Mouse (Mus musculus) skeletal muscle tissue, adult 2 months (tissue): ENCODE measurements at regions not wholly inside any gene's neighbourhood (a gene's known extent, or its start where the extent isn't known, plus 50 kb on each side); places are given as distances from the start of the nearest gene placed in this dataset.

Source experiments
- DNase-seq: peaks from one replicate; pipeline ENCODE4 v3.0.0-alpha.2; 2012; ENCODE audit warnings: low read depth, low spot score

DNA sequence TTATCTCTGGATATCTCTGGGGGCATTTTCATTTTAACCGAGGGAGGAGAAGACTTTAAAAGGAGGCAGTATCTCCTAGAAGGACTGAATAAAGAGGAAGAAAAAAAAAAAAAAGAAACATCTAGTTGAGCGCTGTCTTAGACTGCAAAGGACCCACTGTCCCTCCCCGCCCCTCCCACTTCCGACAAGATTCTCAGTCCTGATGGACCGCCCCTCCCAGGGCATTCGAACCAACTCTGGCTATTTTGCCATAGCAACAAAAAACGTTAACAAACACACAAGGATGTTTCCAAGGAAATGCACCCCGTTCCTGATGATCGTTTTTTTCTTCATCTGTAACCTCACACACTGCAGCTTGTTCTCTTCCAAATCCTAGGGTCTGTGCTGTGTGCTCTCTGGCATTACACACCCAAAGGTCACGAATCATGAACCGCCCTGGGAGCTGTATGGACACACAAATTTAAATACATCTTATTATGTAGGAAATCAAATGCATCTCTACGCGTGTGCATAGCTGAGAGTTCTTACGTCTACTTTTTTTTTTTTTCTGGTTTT lies 75.8 kb downstream of the Rnd3 start:
- peak; percentile 6 for DNase-seq

DNA sequence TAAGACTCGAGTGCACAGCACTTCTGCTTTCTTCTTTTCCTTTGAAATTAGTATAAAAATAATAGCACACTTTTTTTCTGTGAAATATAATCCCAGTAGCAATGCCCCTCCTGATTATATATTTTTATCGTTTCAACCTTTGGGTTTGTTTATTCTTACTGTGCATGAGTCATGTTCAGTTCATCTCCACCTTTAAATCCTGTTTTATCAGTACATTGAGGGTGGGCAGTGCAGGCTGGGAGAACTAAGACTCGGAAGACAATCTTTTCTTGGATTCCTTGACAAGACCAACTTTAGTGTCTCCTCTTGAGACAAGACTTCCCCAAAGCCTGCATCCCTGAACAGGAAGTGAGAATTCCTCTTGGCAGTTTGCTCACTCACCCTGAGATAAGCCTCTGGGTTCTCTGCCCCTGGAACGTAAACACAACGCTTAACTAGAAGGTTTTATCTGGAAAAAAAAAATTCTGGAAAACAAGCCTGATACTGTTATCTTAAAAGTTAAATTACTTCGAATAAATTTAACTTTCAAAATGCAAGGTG lies 76.5 kb downstream of the Rnd3 start:
- no peak for DNase-seq

DNA sequence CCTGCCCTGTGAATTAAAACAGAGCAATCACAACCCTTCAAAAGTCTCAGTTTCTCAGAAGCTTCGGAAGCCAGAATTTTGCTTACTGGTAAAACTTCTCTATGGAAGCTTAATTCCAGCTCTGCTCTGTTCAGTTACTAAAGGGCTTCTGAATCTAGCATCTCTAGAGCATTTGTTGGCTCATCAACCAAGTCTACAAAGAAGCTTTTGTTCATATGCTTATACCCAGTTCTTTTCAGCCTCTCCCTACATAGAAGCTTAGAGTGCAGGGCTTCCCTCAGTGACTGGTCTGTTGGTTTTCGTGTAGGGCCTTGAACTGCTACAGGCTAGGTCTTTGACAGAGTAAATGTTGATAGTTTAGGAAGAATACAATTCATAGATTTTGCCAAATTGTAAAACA lies 78.0 kb downstream of the Rnd3 start:
- no peak for DNase-seq

DNA sequence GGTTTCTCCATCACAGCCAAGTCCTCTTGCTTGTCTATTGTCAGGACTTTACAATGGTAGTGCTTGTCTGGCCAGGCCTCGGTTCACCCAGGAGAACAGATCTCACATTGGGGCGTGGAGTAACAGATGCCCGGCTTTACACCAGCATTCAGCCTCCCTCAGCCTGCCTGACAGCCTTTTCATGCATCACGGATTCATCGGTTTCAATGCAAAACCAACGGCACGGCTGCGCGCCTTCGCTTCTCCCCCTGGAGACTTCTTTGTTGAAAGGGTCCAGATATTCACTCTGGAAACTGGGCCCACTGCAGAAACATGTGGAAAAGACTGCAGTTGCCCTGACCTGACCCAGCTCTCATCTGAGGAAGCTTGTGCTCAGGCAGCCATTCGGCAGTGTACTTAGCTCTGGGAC lies 82.5 kb downstream of the Rnd3 start:
- no peak for DNase-seq

DNA sequence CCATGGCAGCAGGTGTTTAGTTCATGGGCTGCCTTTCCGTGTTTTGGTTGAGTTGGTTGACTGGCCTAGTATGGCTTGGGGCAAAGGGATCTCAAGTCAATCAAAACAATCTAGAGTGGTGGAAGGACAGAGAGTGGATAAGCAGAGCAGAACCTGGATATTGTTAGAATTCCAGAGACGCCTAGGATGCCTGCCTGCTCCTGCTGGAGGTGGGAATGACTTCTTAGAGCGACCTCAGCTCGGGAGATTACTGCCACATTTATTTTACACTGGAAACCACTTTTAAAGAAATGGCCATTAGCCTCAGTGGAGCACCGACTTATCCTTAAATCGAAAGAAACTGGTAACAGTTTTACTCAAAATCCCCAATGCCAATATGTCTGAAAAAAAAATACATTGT lies 83.1 kb downstream of the Rnd3 start:
- DNase-seq: no peak

DNA sequence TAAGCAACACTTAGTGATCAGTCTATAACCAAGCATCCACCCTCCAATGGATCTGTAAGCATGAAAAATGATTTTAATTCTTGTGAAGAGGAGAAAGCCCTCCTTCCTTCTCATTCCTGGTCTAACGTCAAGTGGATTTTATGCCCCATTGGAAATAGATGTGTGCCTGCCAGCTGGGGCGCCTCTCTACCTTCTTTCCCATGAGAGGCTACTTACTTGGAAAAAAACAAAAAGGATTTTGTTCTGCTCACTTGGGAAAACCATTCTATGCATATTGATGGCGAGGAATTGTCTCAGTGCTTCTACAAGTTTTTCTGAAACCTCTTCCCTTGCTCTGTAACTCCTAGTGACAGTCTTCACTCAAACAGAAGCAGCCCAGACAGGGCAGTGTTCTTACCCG lies 84.1 kb downstream of the Rnd3 start:
- DNase-seq: no peak

DNA sequence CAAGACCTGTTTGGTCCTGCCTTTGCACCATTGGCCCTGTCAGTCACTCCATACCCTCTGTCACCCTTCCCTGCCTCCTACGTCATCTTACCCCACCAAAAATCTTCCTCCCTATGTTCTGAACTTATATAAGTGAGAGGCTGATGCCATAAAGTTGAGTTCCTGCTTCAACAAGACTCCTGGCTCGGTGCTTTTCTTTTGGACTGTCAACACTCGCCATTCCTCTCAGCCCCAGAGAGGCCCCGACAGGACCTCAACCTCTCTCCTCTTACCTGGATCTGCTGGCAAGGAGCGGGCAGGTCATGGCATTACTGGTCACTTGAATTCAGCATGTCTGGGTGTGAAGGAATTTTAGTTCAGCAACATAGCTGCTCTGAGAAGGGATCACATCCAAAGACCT lies 86.9 kb downstream of the Rnd3 start:
- DNase-seq: no peak

DNA sequence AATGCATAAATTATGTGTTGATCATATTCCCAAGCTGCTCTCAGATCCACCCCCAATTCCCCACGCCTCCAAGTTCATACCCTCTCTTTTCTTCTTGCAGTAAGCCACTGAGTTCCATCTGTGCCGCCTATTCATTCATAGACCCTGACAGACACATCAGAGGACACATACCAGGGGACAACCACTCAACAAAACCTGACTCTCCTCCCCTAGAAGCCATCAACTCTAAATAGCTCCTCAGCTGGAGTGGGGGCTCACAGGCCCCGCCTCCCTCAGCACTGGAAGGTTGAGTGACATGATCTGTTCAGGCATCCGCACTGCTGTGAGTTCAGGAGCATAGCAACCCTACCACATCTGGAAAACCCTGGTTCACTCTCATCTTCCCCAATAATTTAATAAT lies 90.8 kb downstream of the Rnd3 start:
- no peak for DNase-seq

DNA sequence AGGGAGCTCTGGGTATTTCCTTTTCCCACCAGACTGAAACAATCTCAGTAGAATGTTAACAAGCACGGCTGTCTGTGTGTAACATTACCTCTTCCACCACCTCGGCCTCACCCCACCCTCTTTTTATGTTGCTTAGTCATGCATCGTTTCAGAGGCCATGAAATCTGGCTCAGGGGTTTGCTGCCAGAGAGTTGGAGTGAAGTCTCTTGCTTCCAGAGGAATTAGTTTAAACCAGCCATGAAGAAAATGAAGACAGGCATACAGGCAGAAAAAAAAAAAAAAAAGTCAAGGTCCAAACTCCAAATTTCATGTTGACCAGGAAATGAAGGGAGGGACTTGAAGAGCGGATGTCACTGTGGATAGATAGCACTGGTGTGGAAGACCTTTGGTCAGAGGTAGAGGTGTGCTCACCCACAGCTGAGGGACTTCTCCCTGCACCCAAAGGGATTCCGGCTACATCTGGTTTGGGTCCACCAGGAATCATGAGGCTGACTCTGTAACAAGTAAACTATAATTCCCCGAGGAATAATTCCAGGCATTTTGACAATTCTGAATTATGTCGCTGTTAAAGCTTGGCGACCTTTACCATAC lies 92.7 kb downstream of the Rnd3 start:
- DNase-seq: no peak

DNA sequence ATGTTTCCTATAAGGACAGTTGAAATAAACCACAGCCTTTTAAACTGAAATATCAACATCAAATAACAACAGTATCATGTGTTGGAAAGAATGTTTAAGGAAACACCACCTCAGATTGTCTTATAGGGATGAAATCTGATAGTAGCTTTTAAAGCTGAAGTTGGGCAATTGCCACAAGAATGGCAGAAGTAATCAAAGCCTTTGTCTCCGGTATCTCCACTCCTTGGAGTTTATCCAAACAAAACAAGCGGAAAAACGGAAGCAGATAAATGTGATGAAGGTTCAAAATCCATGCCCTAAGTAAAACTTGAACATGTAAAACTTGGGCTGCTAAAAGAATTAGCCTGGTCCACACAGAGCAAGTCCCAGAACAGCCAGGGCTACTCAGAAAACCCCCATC lies 93.6 kb downstream of the Rnd3 start:
- DNase-seq: no peak

DNA sequence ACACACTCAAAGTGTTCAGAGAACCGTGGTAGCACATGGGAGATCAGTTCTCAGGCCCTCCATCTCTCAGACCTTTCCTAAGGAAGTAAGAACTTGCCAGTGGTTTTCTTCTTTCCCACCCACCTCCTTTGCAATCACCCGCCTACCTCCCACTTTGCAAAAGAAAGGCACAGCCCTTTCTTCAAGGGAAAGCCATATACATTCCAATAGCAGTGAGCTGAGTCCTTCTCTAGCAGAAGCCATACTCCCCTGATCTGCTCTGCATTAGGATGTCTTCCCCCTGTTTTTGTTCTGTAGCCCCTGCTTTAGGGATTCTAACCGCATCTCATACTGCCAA lies 99.1 kb downstream of the Rnd3 start:
- DNase-seq: no peak

DNA sequence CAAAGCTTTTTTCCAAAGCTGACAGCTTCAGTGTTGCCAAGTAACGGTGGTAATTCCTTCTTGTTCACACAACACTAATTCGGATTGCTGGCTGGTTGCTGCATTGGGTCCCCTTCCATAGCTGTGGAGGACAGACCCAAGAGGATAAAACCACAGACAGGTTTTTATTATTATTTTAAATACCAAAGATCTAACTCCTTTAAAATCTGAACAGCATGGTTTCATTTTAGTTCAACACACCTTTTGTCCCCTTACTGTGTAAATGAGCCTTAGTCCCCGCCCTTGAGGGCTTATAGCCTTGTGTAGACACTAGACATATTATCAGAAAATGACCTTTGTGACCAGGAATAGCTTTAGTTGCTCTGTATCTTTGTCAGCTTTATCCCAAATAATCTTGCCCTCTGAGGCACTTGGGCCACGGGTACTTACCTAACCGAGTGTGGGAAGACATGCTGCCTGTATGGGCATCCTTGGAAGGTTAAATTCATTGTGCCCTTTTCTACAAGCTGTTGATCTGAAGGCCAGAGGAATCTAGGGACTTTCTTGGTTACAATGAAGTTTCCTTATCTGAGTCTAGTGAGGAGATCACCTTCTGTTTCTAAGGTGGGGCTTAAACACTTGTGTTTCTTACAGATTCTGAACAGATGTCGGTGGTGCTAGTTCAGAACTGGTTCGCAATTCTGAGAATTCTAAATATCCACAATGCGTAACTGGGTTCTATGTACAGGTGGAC lies 99.6 kb downstream of the Rnd3 start:
- no peak for DNase-seq

DNA sequence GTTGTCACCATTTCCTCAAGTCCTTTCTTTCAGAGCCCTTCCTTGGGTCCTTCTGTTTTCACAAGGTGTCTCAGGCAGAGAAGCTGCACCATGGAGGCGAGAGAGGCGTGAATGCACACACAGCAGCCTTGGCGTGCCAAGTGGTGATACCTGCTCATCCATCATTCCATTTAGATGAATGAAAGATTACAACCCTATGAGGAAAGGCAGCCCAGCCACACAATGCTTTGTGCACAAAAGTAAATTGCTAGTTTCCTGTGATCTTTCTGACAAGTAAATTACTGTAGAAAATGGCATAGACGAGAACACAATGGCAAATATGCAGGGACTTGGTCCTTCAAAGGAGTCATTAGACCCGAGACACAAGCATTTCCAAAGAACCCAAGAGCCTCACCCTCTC lies 101.4 kb downstream of the Rnd3 start:
- DNase-seq: no peak

DNA sequence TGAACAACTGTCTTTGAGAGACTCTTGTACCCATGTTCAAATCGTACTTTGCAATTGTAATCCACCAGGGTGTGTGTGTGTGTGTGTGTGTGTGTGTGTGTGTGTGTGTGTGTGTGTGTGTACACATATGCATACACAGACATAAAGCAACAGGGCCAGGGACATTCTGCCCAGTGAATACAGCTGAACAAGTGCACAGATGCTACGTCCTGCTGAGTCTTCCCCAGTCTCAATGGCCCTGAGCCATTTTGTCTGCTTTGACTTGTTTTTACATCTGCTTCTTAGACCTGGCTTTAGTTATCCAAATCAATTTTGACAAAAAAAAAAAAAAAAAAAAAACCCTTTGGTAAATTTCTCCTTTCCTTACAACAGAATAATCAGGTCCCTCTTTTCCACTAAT lies 103.3 kb downstream of the Rnd3 start:
- DNase-seq: no peak

DNA sequence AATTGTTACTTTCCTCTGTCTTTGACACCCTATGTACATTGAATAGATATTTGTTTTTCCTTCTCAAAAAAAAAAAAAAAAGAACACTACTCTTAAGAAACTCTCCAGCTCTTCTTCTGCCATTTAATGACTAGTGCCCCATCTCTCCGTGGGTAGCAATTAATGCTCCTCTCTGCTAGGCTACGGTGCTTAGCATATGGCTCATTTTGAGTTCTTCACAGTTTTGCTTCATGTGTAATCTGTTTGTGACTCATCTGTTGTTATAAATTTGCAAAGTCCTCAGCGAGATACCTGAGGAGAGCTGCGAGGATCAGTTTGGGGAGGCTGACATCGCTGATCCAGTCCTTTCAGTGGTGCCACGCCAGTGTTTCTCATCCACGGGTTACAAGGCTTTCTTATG lies 107.8 kb downstream of the Rnd3 start:
- no peak for DNase-seq

DNA sequence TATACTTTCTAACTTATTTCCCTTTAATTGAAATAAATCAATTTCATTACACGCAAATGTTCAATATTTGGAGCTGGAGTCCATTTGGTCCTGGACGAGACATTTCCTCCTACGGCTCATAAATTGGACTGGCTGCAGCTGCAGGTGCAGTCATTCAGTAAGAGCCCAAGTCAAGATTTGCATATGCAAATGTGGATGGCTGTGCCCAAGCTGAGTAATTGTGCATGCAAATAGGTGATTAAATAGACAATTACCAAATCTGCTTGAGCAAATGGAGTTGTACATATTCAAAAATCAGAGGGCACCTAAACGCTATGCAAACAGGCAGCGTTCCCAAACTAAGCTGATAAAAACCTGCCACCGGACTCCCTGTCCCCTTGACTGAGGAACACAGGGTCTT lies 110.2 kb downstream of the Rnd3 start:
- no peak for DNase-seq

DNA sequence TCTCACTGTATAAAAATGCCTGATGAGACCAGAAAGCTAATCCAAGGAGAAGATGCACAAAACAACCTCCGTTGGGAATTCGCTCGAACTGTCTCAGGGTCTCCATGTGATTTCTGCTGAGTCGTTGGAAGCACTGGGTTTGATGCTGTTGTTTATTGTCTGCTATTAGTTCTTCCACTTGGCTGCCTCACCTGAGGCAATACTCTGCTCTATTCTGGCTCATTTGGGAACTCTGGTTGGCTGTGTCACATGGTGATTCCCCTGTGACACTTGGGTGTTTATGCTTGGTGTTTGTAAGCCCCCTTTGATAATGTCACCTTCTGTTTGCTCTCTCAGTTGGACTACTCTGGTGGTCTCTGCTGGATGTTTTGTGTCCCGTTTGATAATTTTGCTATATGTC lies 111.9 kb downstream of the Rnd3 start:
- no peak for DNase-seq

DNA sequence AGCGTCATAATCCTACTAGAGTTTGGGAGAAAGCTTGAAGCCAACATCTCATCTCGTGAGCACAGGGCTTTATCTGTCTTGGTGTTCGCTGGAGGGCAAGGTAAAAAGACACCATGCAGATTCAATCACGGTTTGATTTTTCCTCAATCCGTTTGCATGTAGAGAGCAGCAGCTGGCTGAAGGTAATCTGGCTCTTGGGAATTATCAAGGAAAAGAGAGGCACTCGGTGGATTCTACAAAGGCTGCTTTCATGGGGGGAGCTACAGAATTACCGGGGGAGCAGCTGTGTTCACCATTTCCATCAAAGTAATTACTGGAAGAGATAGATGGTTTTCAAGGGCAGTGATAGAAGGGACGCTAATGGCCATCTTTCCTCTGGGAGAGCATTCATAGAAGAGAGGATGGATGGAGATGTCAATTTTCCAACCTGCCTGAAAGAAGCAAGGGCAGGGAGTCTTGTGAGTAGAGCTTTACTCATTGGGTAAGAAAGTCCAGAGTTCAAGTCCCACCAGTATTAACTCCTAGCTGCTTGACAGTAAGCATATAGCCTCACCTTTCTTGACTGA lies 112.6 kb downstream of the Rnd3 start:
- DNase-seq: no peak

DNA sequence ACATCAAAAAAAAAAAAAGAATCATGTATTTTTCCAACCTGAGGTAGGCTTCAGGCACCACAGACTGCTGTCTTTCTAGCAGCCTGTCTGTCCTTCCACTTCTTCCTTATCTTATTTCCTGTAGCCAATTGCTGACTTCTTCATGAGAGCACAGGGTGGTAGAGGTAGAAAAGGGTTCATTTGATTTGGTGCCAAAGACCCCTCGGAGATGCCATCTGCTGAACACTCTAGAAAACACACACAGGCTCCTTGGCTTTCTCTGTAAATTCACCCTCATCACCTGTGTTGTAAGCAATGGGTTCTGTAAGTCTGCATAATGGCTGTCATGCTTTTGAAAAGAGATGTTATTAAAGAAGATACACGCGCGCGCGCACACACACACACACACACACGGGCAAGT lies 115.0 kb downstream of the Rnd3 start:
- DNase-seq: no peak

DNA sequence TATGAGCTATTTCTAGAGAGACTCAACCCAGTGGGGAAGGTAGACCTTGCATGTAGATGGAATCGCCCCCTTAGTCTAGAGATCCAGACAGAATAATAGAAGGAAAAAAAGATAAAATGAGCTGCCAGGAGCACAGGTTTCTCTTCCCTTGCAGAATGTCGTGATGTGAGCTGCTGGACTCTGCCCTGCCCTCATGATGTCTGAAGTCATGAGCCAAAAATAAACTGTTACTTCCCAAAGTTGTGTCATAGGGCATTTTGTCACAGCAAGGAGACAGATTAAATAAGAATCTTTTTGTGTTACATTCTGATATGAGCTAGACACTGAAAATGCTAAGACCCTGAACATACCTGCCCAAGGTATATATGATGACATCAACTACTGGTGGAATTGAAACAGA lies 126.4 kb downstream of the Rnd3 start:
- no peak for DNase-seq

DNA sequence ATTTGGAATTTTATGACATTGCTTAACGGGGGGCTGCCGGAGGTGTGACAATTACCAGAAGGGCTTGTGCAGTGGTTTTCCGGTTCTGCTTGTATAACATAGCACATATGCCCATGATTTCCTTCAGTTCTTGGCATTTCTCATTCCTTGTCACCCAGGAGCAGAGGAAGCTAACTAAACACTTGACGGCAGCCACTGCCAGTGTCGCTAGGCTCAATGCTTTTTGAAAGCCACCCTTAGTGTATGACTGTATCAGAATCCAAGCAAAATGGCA lies 132.8 kb downstream of the Rnd3 start:
- no peak for DNase-seq

DNA sequence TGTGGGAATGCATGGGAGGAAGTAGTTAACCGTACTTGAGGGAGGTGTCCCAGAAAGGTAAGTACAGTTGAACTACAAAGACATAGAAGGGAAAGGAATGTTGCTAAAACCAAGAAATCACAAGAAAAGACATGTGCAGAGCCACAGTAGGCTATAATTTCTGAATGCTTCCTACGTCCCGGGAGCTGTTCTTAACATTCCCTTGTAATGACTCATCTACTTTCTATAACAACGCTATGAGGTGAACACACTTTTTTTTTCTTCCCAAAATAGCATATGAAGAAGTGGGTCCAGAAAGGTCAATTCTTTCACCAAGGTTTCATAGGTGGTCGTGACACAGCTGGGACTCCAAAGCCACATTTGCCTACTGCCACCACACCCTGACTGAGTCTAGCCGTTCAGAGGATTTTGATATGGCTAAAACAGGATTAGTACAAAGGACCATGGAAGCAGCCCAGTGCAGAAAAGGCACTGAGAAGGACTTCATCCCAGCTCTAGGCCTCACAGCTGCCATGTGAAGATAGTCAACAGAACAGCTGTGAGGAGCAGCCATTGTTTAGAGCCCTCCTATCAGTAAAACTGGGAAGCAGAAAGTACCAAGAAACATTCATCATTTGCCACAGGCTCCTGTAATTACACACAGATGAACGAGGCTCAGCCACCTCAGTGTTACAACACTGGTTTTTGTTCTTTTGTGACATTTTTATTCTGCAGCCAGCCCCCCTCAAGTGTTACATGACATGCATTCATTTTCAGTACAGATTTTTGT lies 133.4 kb downstream of the Rnd3 start:
- no peak for DNase-seq

DNA sequence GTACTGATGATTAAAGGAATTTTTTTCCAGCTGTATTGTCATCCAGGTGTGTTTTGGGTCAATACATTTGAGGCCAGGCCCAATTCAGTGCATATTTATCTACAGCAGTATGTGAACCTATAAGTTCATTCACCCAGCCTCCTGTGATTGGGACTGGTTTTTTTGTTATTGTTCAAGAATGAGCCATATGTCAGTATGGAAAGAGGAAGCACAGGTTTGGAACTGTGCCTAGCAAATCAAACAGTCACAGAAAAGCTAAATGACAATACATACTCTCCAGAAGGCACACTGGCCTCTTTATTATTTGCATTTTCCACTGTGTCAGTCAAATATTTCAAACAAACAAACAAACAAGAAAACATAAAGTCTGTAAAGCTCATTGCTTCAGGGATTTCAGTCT lies 134.7 kb downstream of the Rnd3 start:
- no peak for DNase-seq
